16 mouse cellular contexts compared by ENCODE assay signal in genomic region chr17:57228873-57229272, GRCm38 (mm10). TPM values are rescaled to one million over a fixed set of nuclear protein-coding genes. Genes with fewer than 3 reads are reported as not detected.
"Had no signal": no experiment of that assay in that cellular context is flagged by ENCODE, and none has a peak within 500 bp of the region (broad histone marks: within the 10 kb centered on the region; RNA-seq: fewer than 3 reads in every experiment).

No protein-coding gene starts in this region.

- H3K27ac ChIP-seq: intestine, embryonic 15.5 days; limb, embryonic 12.5 days; limb, embryonic 15.5 days; stomach, postnatal 0 days had no signal

- H3K9me3 ChIP-seq: intestine, embryonic 15.5 days; limb, embryonic 12.5 days; limb, embryonic 15.5 days had no signal

- DNase-seq: kidney, adult 11 months; kidney, adult 9 months; kidney, postnatal 14 days; kidney, postnatal 4 days; left cerebral cortex, postnatal 4 days; midbrain, embryonic 14.5 days; thymus, adult 2 months; thymus, postnatal 25 days had no signal

- H3K4me1 ChIP-seq: limb, embryonic 12.5 days; limb, embryonic 15.5 days had no signal

- H3K27me3 ChIP-seq: intestine, embryonic 15.5 days had no signal

- H3K36me3 ChIP-seq: intestine, embryonic 15.5 days; limb, embryonic 12.5 days; limb, embryonic 15.5 days had no signal

- H3K4me3 ChIP-seq: intestine, embryonic 15.5 days; limb, embryonic 12.5 days; limb, embryonic 15.5 days had no signal

- ATAC-seq: intestine, embryonic 15.5 days had no signal

- H3K4me2 ChIP-seq: intestine, embryonic 15.5 days; limb, embryonic 12.5 days; limb, embryonic 15.5 days; midbrain, embryonic 11.5 days had no signal

- H3K9ac ChIP-seq: intestine, embryonic 15.5 days; limb, embryonic 12.5 days; limb, embryonic 15.5 days had no signal

RNA-seq across cellular contexts. Expression of gene Tnfsf14, which starts 34.9 kb away (rescaled TPM):
- polyA plus RNA-seq: midbrain, embryonic 14.5 days; midbrain, postnatal 0 days; neural tube, embryonic 14.5 days; stomach, embryonic 14.5 days; stomach, postnatal 0 days had no signal
